Mouse (Mus musculus): ENCODE results near the gene Dhdh.

DNA sequence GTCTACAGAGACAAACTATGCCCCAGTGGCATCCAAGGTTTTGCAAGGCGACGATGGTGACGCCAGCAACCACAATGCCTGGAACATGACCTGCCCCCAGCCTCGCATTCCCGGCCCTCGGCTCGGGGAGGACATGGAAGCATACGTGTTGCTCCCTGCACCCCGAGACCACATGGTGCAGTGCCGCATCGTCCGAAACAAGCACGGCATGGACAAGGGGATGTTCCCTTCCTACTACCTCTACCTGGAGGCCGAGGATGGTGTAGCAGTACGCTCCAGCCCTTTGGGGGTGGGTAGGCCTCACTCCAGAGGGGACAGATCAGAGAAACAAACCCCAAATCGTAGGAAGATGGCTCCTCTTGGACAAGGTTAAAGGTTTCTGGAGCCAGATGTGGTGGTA, 30.0 kb upstream of the Dhdh start:
- TF ChIP-seq CTCF (IDR thresholded peaks at IDR 0.05; ENCODE audit: low read depth, low read length) (no peak), GATA1 (IDR thresholded peaks at IDR 0.05; ENCODE audit: borderline replicate concordance, low read length) (no peak), GATA2 (IDR thresholded peaks at IDR 0.05; ENCODE audit: borderline replicate concordance, low read depth, low read length) (no peak), POLR2AphosphoS5 (IDR thresholded peaks at IDR 0.05; ENCODE audit: insufficient replicate concordance, low read depth, low read length) (no peak), TAL1 (conservative IDR thresholded peaks at IDR 0.05; ENCODE audit: low read depth, low read length) (no peak)
